Mouse (Mus musculus): ENCODE measurements around the gene Car11. TPM values are rescaled to one million over a fixed set of nuclear protein-coding genes. Genes with fewer than 3 reads are reported as not detected.

The Car11 gene
- polyA plus RNA-seq, 1 experiment: 351 TPM

GRCm38 (mm10) chr7:45719738-45720412 lies 20.2 kb downstream of the Car11 start:
- no peak overlapping the region for H3K4me3 ChIP-seq (ENCODE audit: insufficient read depth, low read length)
- H3K4me1 ChIP-seq (ENCODE audit: control insufficient read depth, insufficient read depth, low read length): peaks cover 5% of the 10 kb centered on the region; the same call in 1 of the 2 replicates
- TF ChIP-seq POLR2A (IDR thresholded peaks at IDR 0.05; ENCODE audit: extremely low read depth, insufficient read depth, low read length) (no peak), CTCF (IDR thresholded peaks at IDR 0.05; ENCODE audit: extremely low read depth, insufficient read depth, low read length) (no peak)
- no peak overlapping the region for H3K27ac ChIP-seq (ENCODE audit: insufficient read depth, low read length)

- Histone ChIP-seq H3K27ac (ENCODE audit: insufficient read depth, low read length) (no peak within 1 kb of the TSS), H3K4me1 (ENCODE audit: control insufficient read depth, insufficient read depth, low read length) (peaks cover 3% of the 10 kb centered on the region; the same call in 1 of the 2 replicates), H3K4me3 (ENCODE audit: insufficient read depth, low read length) (no peak within 1 kb of the TSS)
- TF ChIP-seq CTCF (IDR thresholded peaks at IDR 0.05; ENCODE audit: extremely low read depth, insufficient read depth, low read length) (no peak), POLR2A (IDR thresholded peaks at IDR 0.05; ENCODE audit: extremely low read depth, insufficient read depth, low read length) (no peak)
Observed at GRCm38 (mm10) chr7:45720413-45721233, 21.0 kb downstream of the Car11 start, which contains the start of gene Fam83e. TSS of gene Fam83e (plus strand) at chr7:45721212.

GRCm38 (mm10) chr7:45721234-45721571 lies 21.6 kb downstream of the Car11 start:
- no peak overlapping the region for H3K27ac ChIP-seq (ENCODE audit: insufficient read depth, low read length)
- TF ChIP-seq CTCF (IDR thresholded peaks at IDR 0.05; ENCODE audit: extremely low read depth, insufficient read depth, low read length) (no peak), POLR2A (IDR thresholded peaks at IDR 0.05; ENCODE audit: extremely low read depth, insufficient read depth, low read length) (no peak)
- H3K4me3 ChIP-seq (ENCODE audit: insufficient read depth, low read length): no peak overlapping the region
- H3K4me1 ChIP-seq (ENCODE audit: control insufficient read depth, insufficient read depth, low read length): no peaks in the 10 kb centered on the region; the same call in 1 of the 2 replicates

GRCm38 (mm10) chr7:45721642-45722347 lies 22.2 kb downstream of the Car11 start:
- H3K27ac ChIP-seq (ENCODE audit: insufficient read depth, low read length): no peak overlapping the region
- no peaks in the 10 kb centered on the region; the same call in 1 of the 2 replicates for H3K4me1 ChIP-seq (ENCODE audit: control insufficient read depth, insufficient read depth, low read length)
- TF ChIP-seq POLR2A (IDR thresholded peaks at IDR 0.05; ENCODE audit: extremely low read depth, insufficient read depth, low read length) (no peak), CTCF (IDR thresholded peaks at IDR 0.05; ENCODE audit: extremely low read depth, insufficient read depth, low read length) (no peak)
- no peak overlapping the region for H3K4me3 ChIP-seq (ENCODE audit: insufficient read depth, low read length)

- H3K27ac ChIP-seq (ENCODE audit: insufficient read depth, low read length): no peak overlapping the region
- no peak overlapping the region for H3K4me3 ChIP-seq (ENCODE audit: insufficient read depth, low read length)
- H3K4me1 ChIP-seq (ENCODE audit: control insufficient read depth, insufficient read depth, low read length): no peaks in the 10 kb centered on the region; the same call in 1 of the 2 replicates
- TF ChIP-seq POLR2A (IDR thresholded peaks at IDR 0.05; ENCODE audit: extremely low read depth, insufficient read depth, low read length): no peak
- TF ChIP-seq CTCF (IDR thresholded peaks at IDR 0.05; ENCODE audit: extremely low read depth, insufficient read depth, low read length): no peak
Observed at GRCm38 (mm10) chr7:45722348-45722713, 22.7 kb downstream of the Car11 start.

- H3K27ac ChIP-seq (ENCODE audit: insufficient read depth, low read length): no peak overlapping the region
- H3K4me3 ChIP-seq (ENCODE audit: insufficient read depth, low read length): no peak overlapping the region
- TF ChIP-seq CTCF (IDR thresholded peaks at IDR 0.05; ENCODE audit: extremely low read depth, insufficient read depth, low read length): no peak
- TF ChIP-seq POLR2A (IDR thresholded peaks at IDR 0.05; ENCODE audit: extremely low read depth, insufficient read depth, low read length): no peak
- H3K4me1 ChIP-seq (ENCODE audit: control insufficient read depth, insufficient read depth, low read length): no peaks in the 10 kb centered on the region; the same call in 1 of the 2 replicates
Observed at GRCm38 (mm10) chr7:45723301-45723700, 23.7 kb downstream of the Car11 start.

- TF ChIP-seq POLR2A (IDR thresholded peaks at IDR 0.05; ENCODE audit: extremely low read depth, insufficient read depth, low read length): no peak
- TF ChIP-seq CTCF (IDR thresholded peaks at IDR 0.05; ENCODE audit: extremely low read depth, insufficient read depth, low read length): no peak
- no peak overlapping the region for H3K27ac ChIP-seq (ENCODE audit: insufficient read depth, low read length)
- no peaks in the 10 kb centered on the region; the same call in 1 of the 2 replicates for H3K4me1 ChIP-seq (ENCODE audit: control insufficient read depth, insufficient read depth, low read length)
- no peak overlapping the region for H3K4me3 ChIP-seq (ENCODE audit: insufficient read depth, low read length)
Observed at GRCm38 (mm10) chr7:45723781-45724180, 24.1 kb downstream of the Car11 start.

GRCm38 (mm10) chr7:45725151-45725550 lies 25.5 kb downstream of the Car11 start:
- TF ChIP-seq CTCF (IDR thresholded peaks at IDR 0.05; ENCODE audit: extremely low read depth, insufficient read depth, low read length): no peak
- TF ChIP-seq POLR2A (IDR thresholded peaks at IDR 0.05; ENCODE audit: extremely low read depth, insufficient read depth, low read length): no peak
- no peak overlapping the region for H3K4me3 ChIP-seq (ENCODE audit: insufficient read depth, low read length)
- no peaks in the 10 kb centered on the region for H3K4me1 ChIP-seq (ENCODE audit: control insufficient read depth, insufficient read depth, low read length)
- H3K27ac ChIP-seq (ENCODE audit: insufficient read depth, low read length): no peak overlapping the region

- Histone ChIP-seq H3K4me1 (ENCODE audit: control insufficient read depth, insufficient read depth, low read length) (no peaks in the 10 kb centered on the region), H3K27ac (ENCODE audit: insufficient read depth, low read length) (no peak within 1 kb of the TSS), H3K4me3 (ENCODE audit: insufficient read depth, low read length) (no peak within 1 kb of the TSS)
- TF ChIP-seq CTCF (IDR thresholded peaks at IDR 0.05; ENCODE audit: extremely low read depth, insufficient read depth, low read length): no peak
- no peak for TF ChIP-seq POLR2A (IDR thresholded peaks at IDR 0.05; ENCODE audit: extremely low read depth, insufficient read depth, low read length)
Observed at GRCm38 (mm10) chr7:45725713-45726112, 26.1 kb downstream of the Car11 start, which contains the start of gene Spaca4. TSS of gene Spaca4 (minus strand) at chr7:45725813.

Data from cortical plate, adult 2 months (tissue).